ENCODE assay signal across 1 mouse cellular context in the genomic region with DNA sequence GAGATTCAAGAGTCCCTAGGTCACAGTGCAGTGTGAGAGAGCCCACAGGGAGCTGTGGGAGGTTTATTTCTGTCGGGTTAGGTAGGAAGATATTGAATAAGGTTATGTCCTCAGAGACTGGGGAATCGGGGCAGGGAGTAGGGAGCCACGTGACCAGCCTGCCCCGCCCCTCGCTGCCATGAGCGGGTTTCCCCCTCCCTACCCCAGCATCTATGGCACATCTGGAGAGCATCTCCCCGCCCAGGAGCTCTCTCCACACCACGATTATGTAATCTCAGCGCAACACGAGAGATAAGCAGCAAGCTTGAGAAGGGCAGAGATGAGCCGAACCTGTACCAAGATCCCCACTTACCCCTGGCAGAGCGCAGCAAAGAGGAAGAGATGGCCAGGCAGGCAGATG.
A peak's percentile ranks its signal among the peaks of the same experiment; 100 is the strongest.
TF ChIP-seq lines count a peak whose summit lies in the region.

No protein-coding gene starts in this region.

TF ChIP-seq in CH12.LX, 34 proteins besides CTCF, POLR2A, EP300 and RAD21:
- TF ChIP-seq MAX (IDR thresholded peaks at IDR 0.05; ENCODE audit: low read length) (0 out of 2 replicates have a peak, but pooled peaks have one; percentile 18), BHLHE40 (IDR thresholded peaks at IDR 0.05; ENCODE audit: low read depth, low read length) (no peak), USF1 (IDR thresholded peaks at IDR 0.05; ENCODE audit: low read depth, low read length) (peak; percentile 73), USF2 (conservative IDR thresholded peaks at IDR 0.05; ENCODE audit: low read depth, low read length) (peak; percentile 61)
